Mouse (Mus musculus) limb, embryonic 12.5 days (tissue): ENCODE results near the gene Ngfr. TPM values are rescaled to one million over a fixed set of nuclear protein-coding genes. Genes with fewer than 3 reads are reported as not detected.

Source experiments
- ATAC-seq: fragments of 200-750 bp; cut with Nextera tagmentation; 2 replicates; pipeline ENCODE4 v1.8.0; 2017; ENCODE audit warnings: low read depth, moderate TSS enrichment; ENCODE audit not compliant: insufficient number of reproducible peaks, insufficient read depth, low FRiP score, low TSS enrichment
- H3K27ac ChIP-seq: fragments of 300-500 bp; sonication (generic); 2 replicates; pipeline ENCODE4 v1.5.1; 2016; ENCODE audit warnings: mild to moderate bottlenecking, moderate library complexity
- H3K27me3 ChIP-seq: fragments of 300-500 bp; sonication (generic); 2 replicates; pipeline ENCODE4 v1.6.1; 2016; ENCODE audit warnings: mild to moderate bottlenecking, moderate library complexity
- H3K36me3 ChIP-seq: fragments of 300-500 bp; sonication (generic); 2 replicates; pipeline ENCODE4 v1.6.1; 2016; ENCODE audit warnings: mild to moderate bottlenecking, moderate library complexity
- H3K4me1 ChIP-seq: fragments of 300-500 bp; sonication (generic); replicated peaks from 2 replicates; pipeline ENCODE4 v1.6.1; 2016
- H3K4me2 ChIP-seq: fragments of 300-500 bp; sonication (generic); 2 replicates; pipeline ENCODE4 v1.6.1; 2016; ENCODE audit warnings: mild to moderate bottlenecking, moderate library complexity
- H3K4me3 ChIP-seq: fragments of 300-500 bp; sonication (generic); replicated peaks from 2 replicates; pipeline ENCODE4 v1.5.1; 2016; ENCODE audit warnings: mild to moderate bottlenecking
- H3K9ac ChIP-seq: fragments of 300-500 bp; sonication (generic); replicated peaks from 2 replicates; pipeline ENCODE4 v1.6.1; 2016; ENCODE audit warnings: mild to moderate bottlenecking, moderate library complexity
- H3K9me3 ChIP-seq: fragments of 300-500 bp; sonication (generic); 2 replicates; pipeline ENCODE4 v1.6.1; 2016; ENCODE audit warnings: mild to moderate bottlenecking, moderate library complexity
- WGBS: fragments of 180-500 bp; shearing (Covaris S2); methylation state at CpG from one replicate; pipeline ENCODE4 v1.1.7; 2016; 5-methylcytosine and 5-hydroxymethylcytosine counted together
- polyA plus RNA-seq: library from polyadenylated mRNA; unstranded; fragments of >200 nt; fragmentation: Nextera tagmentation; extraction: Ambion mirVana; gene quantifications from 2 replicates; pipeline ENCODE4 v1.2.1, GENCODE M21; 2016

Ngfr gene
- polyA plus RNA-seq, 1 experiment from 2014 or later = 24.3 TPM

DNA sequence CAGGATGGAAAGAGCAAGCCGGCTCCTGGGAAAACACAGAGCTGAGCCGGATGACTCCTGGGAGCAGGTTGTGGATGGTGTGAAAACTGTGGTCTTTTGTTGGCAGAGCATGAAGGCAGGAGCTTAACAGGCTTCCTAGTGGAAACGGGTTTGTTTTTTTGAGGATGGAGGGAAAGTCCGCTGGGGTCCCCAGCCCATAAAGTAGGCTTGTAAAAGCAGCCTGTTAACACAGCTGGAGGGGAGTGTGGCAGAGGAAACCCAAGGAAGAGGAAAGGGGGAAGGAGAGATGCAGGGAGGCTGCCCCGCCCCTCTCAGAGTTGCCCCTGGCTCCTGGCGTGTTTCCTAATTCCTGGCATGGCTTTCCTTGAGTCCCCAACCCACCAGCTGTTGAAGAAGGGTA, 8.1 kb downstream of the Ngfr start:
- ATAC-seq = peak; percentile 20; the same call in 1 of the 2 replicates
- peaks cover under 1% of the 10 kb centered on the region; the same call in 1 of the 2 replicates for H3K36me3 ChIP-seq
- no peak overlapping the region for H3K9ac ChIP-seq
- WGBS = 3% methylated on average over 6 of the region's 6 CpGs
- H3K27ac ChIP-seq = peak overlapping the region; percentile 57; the same call in 1 of the 2 replicates
- no peaks in the 10 kb centered on the region for H3K9me3 ChIP-seq
- H3K27me3 ChIP-seq = peaks cover 91% of the 10 kb centered on the region
- H3K4me1 ChIP-seq = peaks cover 98% of the 10 kb centered on the region
- H3K4me2 ChIP-seq = peak overlapping the region; percentile 35
- no peak overlapping the region for H3K4me3 ChIP-seq

DNA sequence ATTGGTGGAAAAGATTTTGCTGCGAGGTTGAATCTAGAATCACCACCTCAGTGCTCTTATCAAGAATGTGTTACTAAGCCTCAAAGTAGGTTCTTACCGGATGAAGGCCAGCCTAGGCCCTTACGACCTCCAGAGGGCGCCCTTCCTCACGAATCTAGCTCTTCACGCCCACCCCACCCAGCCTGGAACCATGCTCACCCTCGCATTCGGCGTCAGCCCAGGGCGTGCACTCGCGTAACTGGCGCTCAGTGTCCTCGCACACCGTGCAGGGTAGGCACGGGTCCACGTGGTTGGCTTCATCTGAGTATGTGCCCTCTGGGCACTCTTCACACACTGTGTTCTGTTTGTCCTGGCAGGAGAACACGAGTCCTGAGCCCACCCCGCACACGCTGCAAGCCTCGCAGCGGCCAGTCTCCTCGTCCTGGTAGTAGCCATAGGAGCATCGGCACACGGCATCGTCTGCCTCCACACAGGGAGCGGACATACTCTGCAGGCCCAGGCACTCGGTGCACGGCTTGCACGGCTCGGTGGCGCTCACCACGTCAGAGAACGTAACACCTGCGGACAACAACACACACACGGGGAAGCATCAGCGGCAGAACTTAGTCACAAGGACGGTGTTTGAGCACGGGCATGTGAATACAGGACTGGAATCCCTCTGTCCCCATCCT, 9.6 kb downstream of the Ngfr start:
- Histone ChIP-seq H3K4me1 (peaks cover 83% of the 10 kb centered on the region), H3K9ac (no peak overlapping the region), H3K4me3 (peak overlapping the region; percentile 7; the same call in 1 of the 2 replicates), H3K27me3 (peaks cover 80% of the 10 kb centered on the region), H3K27ac (no peak overlapping the region), H3K36me3 (peaks cover 7% of the 10 kb centered on the region), H3K4me2 (peak overlapping the region; percentile 34; the same call in 1 of the 2 replicates), H3K9me3 (no peaks in the 10 kb centered on the region)
- WGBS = 29% methylated on average over 39 of the region's 39 CpGs
- no peak for ATAC-seq

DNA sequence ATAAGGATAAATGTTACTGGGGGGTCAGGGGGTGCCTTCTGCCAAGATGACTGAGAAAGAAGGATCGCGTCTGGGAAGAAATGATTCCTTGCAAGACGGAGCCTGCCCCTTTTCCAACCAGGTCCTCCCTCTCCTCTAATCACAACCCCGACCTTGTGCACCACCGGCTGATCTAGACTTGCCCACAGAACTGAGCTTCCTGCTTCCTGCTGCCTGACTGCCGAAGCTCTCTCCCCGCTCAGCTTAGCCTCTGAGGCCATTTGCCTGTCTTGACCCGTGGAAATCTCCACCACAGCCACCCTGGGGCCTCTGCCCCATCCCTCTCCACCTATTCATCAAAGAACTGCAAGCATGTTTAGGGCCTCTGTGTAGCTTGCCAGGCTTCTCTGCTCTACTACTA, 11.2 kb downstream of the Ngfr start:
- Histone ChIP-seq H3K4me3 (no peak overlapping the region), H3K4me1 (peaks cover 79% of the 10 kb centered on the region), H3K36me3 (peaks cover 7% of the 10 kb centered on the region), H3K27me3 (peaks cover 65% of the 10 kb centered on the region), H3K4me2 (no peak overlapping the region), H3K27ac (no peak overlapping the region), H3K9ac (no peak overlapping the region), H3K9me3 (no peaks in the 10 kb centered on the region)
- ATAC-seq = no peak
- WGBS = 40% methylated on average over 8 of the region's 8 CpGs

GRCm38 (mm10) chr11:95575791-95576190, 11.7 kb downstream of the Ngfr start:
- Histone ChIP-seq H3K9me3 (no peaks in the 10 kb centered on the region), H3K9ac (no peak overlapping the region), H3K27me3 (peaks cover 65% of the 10 kb centered on the region), H3K4me2 (peak overlapping the region; percentile 21), H3K36me3 (peaks cover 7% of the 10 kb centered on the region), H3K4me3 (no peak overlapping the region), H3K27ac (no peak overlapping the region), H3K4me1 (peaks cover 79% of the 10 kb centered on the region)
- ATAC-seq = no peak
- 7% methylated on average over 13 of the region's 13 CpGs for WGBS

DNA sequence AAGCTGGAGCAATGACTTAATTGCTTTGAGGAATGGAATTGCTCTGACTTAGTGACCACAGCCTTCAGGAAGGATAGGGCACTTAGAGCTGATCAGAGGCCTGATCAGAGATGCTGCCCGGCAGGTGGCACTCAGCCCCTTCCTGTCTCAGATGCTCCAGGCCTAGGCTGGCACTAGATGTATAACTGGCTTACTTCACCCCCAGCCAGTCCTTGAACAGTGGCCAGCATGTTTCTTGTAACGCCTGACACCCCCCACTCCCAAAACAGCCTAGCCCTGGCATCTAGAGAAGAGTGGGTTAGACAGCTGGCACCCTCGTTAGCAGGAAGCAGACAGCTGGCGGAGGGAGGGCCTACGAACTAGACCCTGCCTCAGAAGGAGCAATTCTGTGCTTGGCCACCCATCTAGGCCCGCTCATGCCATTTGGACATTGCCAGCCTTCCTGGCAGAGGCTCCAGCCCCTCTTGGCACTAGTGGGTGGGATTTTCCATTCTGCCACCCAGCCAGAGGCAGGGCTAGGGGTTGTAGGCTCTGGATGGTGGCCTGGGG, 12.7 kb downstream of the Ngfr start:
- Histone ChIP-seq H3K9ac (no peak overlapping the region), H3K27ac (no peak overlapping the region), H3K4me1 (peaks cover 79% of the 10 kb centered on the region), H3K4me3 (no peak overlapping the region), H3K36me3 (peaks cover 7% of the 10 kb centered on the region), H3K9me3 (no peaks in the 10 kb centered on the region), H3K4me2 (no peak overlapping the region), H3K27me3 (peaks cover 58% of the 10 kb centered on the region)
- no peak for ATAC-seq
- WGBS = 73% methylated on average over 6 of the region's 6 CpGs

DNA sequence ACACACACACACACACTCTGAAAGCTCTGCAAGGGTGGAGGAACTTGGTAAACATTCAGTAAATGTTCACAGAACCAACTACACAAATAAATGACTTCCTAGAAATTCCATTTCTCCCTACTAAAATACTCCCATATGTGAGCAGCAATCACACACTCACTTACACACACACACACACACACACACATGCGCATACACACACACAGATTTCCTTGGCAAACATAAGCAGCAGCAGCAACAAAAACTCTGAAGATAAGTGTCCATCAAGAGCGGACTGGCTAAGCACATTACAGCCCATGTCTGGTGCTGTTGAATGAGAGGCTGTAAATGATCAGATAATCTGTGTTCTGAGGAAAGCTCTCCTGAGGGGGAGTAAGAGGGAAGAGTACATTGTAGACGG, 15.3 kb downstream of the Ngfr start:
- H3K9ac ChIP-seq = no peak overlapping the region
- H3K27ac ChIP-seq = peak overlapping the region; percentile 26
- peak overlapping the region; percentile 21; the same call in 1 of the 2 replicates for H3K4me2 ChIP-seq
- H3K27me3 ChIP-seq = peaks cover 42% of the 10 kb centered on the region
- H3K9me3 ChIP-seq = no peaks in the 10 kb centered on the region
- 50% methylated on average over 3 of the region's 3 CpGs for WGBS
- H3K4me1 ChIP-seq = peaks cover 81% of the 10 kb centered on the region
- ATAC-seq = no peak
- no peak overlapping the region for H3K4me3 ChIP-seq
- peaks cover 7% of the 10 kb centered on the region for H3K36me3 ChIP-seq

- ATAC-seq = no peak
- Histone ChIP-seq H3K4me3 (no peak overlapping the region), H3K4me2 (peak overlapping the region; percentile 21), H3K27ac (peak overlapping the region; percentile 26), H3K4me1 (peaks cover 81% of the 10 kb centered on the region), H3K9me3 (no peaks in the 10 kb centered on the region), H3K9ac (no peak overlapping the region), H3K36me3 (peaks cover 7% of the 10 kb centered on the region), H3K27me3 (peaks cover 37% of the 10 kb centered on the region)
- 14% methylated on average over 9 of the region's 9 CpGs for WGBS
Observed at GRCm38 (mm10) chr11:95571755-95572154, 15.8 kb downstream of the Ngfr start.

GRCm38 (mm10) chr11:95570827-95571619, 16.5 kb downstream of the Ngfr start:
- peaks cover 31% of the 10 kb centered on the region for H3K27me3 ChIP-seq
- peaks cover 77% of the 10 kb centered on the region for H3K4me1 ChIP-seq
- 0 out of 2 replicates have a peak overlapping the region, but pooled peaks have one; percentile 3 for H3K9ac ChIP-seq
- WGBS = 48% methylated on average over 25 of the region's 25 CpGs
- peak overlapping the region; percentile 21 for H3K4me2 ChIP-seq
- ATAC-seq = no peak
- no peaks in the 10 kb centered on the region for H3K9me3 ChIP-seq
- peaks cover 7% of the 10 kb centered on the region for H3K36me3 ChIP-seq
- peak overlapping the region; percentile 35; the same call in 1 of the 2 replicates for H3K27ac ChIP-seq
- no peak overlapping the region for H3K4me3 ChIP-seq

- peaks cover 7% of the 10 kb centered on the region for H3K36me3 ChIP-seq
- H3K4me2 ChIP-seq = no peak overlapping the region
- ATAC-seq = no peak
- 73% methylated on average over 6 of the region's 6 CpGs for WGBS
- peaks cover 74% of the 10 kb centered on the region for H3K4me1 ChIP-seq
- no peak overlapping the region for H3K9ac ChIP-seq
- no peak overlapping the region for H3K27ac ChIP-seq
- H3K4me3 ChIP-seq = no peak overlapping the region
- no peaks in the 10 kb centered on the region for H3K9me3 ChIP-seq
- peaks cover 20% of the 10 kb centered on the region for H3K27me3 ChIP-seq
Observed at GRCm38 (mm10) chr11:95569908-95570307, 17.6 kb downstream of the Ngfr start.

DNA sequence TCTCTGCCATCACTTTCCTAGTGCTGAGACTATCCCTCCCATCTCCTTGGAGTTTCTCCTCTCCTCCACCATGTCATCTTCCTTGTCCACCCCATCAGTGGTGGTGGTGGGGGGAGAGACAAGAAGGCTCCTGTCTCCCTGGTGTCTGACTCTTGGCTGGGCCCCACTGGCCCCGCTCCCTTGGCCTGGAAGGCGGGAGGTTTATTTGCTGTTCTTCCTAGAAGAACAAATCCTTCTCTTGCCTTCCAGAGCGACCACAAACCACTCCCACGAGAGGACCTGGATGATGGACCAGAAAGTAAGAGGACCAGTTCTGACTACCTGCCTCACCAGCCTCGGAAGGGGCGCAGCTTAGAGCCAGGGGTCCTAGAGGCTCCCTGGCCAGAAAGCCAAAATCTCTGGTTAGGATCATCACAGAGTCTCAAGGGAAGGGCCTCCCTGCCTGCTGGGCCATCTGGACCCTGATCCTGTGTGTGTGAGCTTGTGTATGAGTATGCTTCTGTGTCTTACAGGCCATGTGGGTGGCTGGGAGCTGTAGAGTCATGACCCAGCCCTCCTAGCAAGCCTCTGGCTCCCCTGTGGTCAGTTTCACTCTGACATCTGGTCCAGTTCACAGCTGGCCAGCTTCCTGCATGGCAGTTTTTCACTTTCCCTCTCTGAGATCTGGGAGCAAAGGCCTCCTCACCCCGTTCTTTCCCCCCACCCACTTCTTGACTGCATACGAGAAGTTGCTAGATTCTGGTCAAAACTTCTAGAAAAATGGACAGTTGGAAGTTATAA, 19.4 kb downstream of the Ngfr start:
- peaks cover 2% of the 10 kb centered on the region; the same call in 1 of the 2 replicates for H3K9me3 ChIP-seq
- peaks cover 70% of the 10 kb centered on the region for H3K4me1 ChIP-seq
- peak overlapping the region; percentile 62 for H3K27ac ChIP-seq
- no peak for ATAC-seq
- no peak overlapping the region for H3K9ac ChIP-seq
- H3K36me3 ChIP-seq = no peaks in the 10 kb centered on the region
- peaks cover 17% of the 10 kb centered on the region for H3K27me3 ChIP-seq
- 49% methylated on average over 8 of the region's 8 CpGs for WGBS
- H3K4me2 ChIP-seq = no peak overlapping the region
- no peak overlapping the region for H3K4me3 ChIP-seq
